Mouse (Mus musculus): ENCODE results near the gene Chd9.
A peak's percentile ranks its signal among the peaks of the same experiment; 100 is the strongest.
"Not testable (repeated sequence)": the region's sequence is repeated elsewhere in the genome, so short reads cannot be mapped to it uniquely, and the experiment has no call there.

Chd9 gene

GRCm38 (mm10) chr8:90906922-90907321, 78.8 kb downstream of the Chd9 start:
- DNase-seq (ENCODE audit: low read depth, low spot score) = no peak

GRCm38 (mm10) chr8:90907516-90907847, 79.3 kb downstream of the Chd9 start:
- DNase-seq (ENCODE audit: low read depth, low spot score) = no peak

GRCm38 (mm10) chr8:90907848-90908551, 79.8 kb downstream of the Chd9 start:
- peak; percentile 87 for DNase-seq (ENCODE audit: low read depth, low spot score)

- peak; percentile 23 for DNase-seq (ENCODE audit: low read depth, low spot score)
These were observed 80.7 kb downstream of the Chd9 start for GRCm38 (mm10) chr8:90908580-90909471.

- DNase-seq (ENCODE audit: low read depth, low spot score) = no peak
These were observed 95.2 kb downstream of the Chd9 start for GRCm38 (mm10) chr8:90923158-90923905.

- no peak for DNase-seq (ENCODE audit: low read depth, low spot score)
These were observed 100.3 kb downstream of the Chd9 start for GRCm38 (mm10) chr8:90928412-90928811.

GRCm38 (mm10) chr8:90930125-90930524, 102.0 kb downstream of the Chd9 start:
- DNase-seq (ENCODE audit: low read depth, low spot score) = not testable (repeated sequence)

GRCm38 (mm10) chr8:90932934-90933333, 104.8 kb downstream of the Chd9 start:
- no peak for DNase-seq (ENCODE audit: low read depth, low spot score)

- no peak for DNase-seq (ENCODE audit: low read depth, low spot score)
These were observed 106.6 kb downstream of the Chd9 start for GRCm38 (mm10) chr8:90934786-90935185.

- DNase-seq (ENCODE audit: low read depth, low spot score) = peak; percentile 16
These were observed 108.7 kb downstream of the Chd9 start for GRCm38 (mm10) chr8:90936840-90937239.

- DNase-seq (ENCODE audit: low read depth, low spot score) = no peak
These were observed 110.3 kb downstream of the Chd9 start for GRCm38 (mm10) chr8:90938352-90938930.

- no peak for DNase-seq (ENCODE audit: low read depth, low spot score)
These were observed 111.7 kb downstream of the Chd9 start for GRCm38 (mm10) chr8:90939867-90940266.

GRCm38 (mm10) chr8:90943770-90944169, 115.6 kb downstream of the Chd9 start:
- DNase-seq (ENCODE audit: low read depth, low spot score) = no peak

- DNase-seq (ENCODE audit: low read depth, low spot score) = peak; percentile 86
These were observed 126.9 kb downstream of the Chd9 start for GRCm38 (mm10) chr8:90954802-90955760.

- no peak for DNase-seq (ENCODE audit: low read depth, low spot score)
These were observed 127.6 kb downstream of the Chd9 start for GRCm38 (mm10) chr8:90955761-90956136.

- DNase-seq (ENCODE audit: low read depth, low spot score) = no peak
These were observed 128.2 kb downstream of the Chd9 start for GRCm38 (mm10) chr8:90956390-90956789.

- DNase-seq (ENCODE audit: low read depth, low spot score) = no peak
These were observed 129.6 kb downstream of the Chd9 start for GRCm38 (mm10) chr8:90957711-90958110.

GRCm38 (mm10) chr8:90959721-90960120, 131.6 kb downstream of the Chd9 start:
- no peak for DNase-seq (ENCODE audit: low read depth, low spot score)

GRCm38 (mm10) chr8:90961603-90962002, 133.5 kb downstream of the Chd9 start:
- no peak for DNase-seq (ENCODE audit: low read depth, low spot score)

GRCm38 (mm10) chr8:90964044-90964443, 135.9 kb downstream of the Chd9 start:
- DNase-seq (ENCODE audit: low read depth, low spot score) = no peak

All from forelimb bud, embryonic 11.5 days (tissue).